Mouse (Mus musculus): ENCODE data around the gene Cyp26a1.

DNA sequence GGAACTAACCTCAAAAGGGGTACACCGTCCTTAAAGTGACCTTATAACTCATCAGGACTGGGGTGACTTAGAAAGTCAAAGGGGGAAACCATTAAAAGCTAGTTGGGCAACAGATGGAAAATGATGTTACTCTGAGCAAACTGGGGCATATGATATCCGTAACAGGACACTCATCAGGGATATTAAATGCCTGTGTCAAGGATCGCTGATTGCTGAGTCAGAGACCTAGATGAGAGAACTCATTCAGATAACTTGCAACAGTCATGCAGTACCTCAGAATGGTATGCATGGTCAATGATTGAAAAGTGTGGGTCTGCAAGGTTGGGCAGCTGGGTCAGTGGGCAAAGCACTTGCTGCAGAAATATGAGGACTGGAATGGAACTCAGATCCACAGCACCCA, 41.0 kb downstream of the Cyp26a1 start:
- TF ChIP-seq CTCF (IDR thresholded peaks at IDR 0.05; ENCODE audit: control insufficient read depth, insufficient read depth, insufficient read length) (no peak), MYOG (IDR thresholded peaks at IDR 0.05; ENCODE audit: control insufficient read depth, extremely low read depth, insufficient read length) (no peak), USF1 (IDR thresholded peaks at IDR 0.05; ENCODE audit: low read depth) (no peak), MAX (IDR thresholded peaks at IDR 0.05) (no peak), CEBPB (IDR thresholded peaks at IDR 0.05; ENCODE audit: low read depth) (no peak), MYOD1 (IDR thresholded peaks at IDR 0.05; ENCODE audit: control insufficient read depth, insufficient read length, low read depth) (no peak), FOSL1 (IDR thresholded peaks at IDR 0.05; ENCODE audit: insufficient read depth, low read length, poor library complexity, severe bottlenecking) (no peak)
